Mouse (Mus musculus) cerebellum, adult 8-10 months (tissue): ENCODE results near the gene Elmsan1.

Experiments
- DNase-seq: peaks from one replicate; pipeline ENCODE4 v3.0.0; 2022

Elmsan1 gene

GRCm38 (mm10) chr12:84192741-84193641 lies 25.7 kb downstream of the Elmsan1 start:
- DNase-seq, result peak; percentile 61

GRCm38 (mm10) chr12:84192280-84192679 lies 26.4 kb downstream of the Elmsan1 start:
- DNase-seq, result no peak

GRCm38 (mm10) chr12:84191770-84192169 lies 26.9 kb downstream of the Elmsan1 start:
- no peak for DNase-seq

- no peak for DNase-seq
These were observed 27.5 kb downstream of the Elmsan1 start for GRCm38 (mm10) chr12:84191190-84191589.

GRCm38 (mm10) chr12:84190151-84190820 lies 28.4 kb downstream of the Elmsan1 start:
- DNase-seq, result no peak

GRCm38 (mm10) chr12:84188881-84189444 lies 29.7 kb downstream of the Elmsan1 start:
- no peak for DNase-seq

- DNase-seq, result no peak
These were observed 30.7 kb downstream of the Elmsan1 start for GRCm38 (mm10) chr12:84187752-84188601.

GRCm38 (mm10) chr12:84186950-84187349 lies 31.7 kb downstream of the Elmsan1 start:
- no peak for DNase-seq

- DNase-seq, result no peak
These were observed 32.1 kb downstream of the Elmsan1 start for GRCm38 (mm10) chr12:84186536-84186935.

GRCm38 (mm10) chr12:84185547-84185946 lies 33.1 kb downstream of the Elmsan1 start:
- no peak for DNase-seq

GRCm38 (mm10) chr12:84184979-84185378 lies 33.7 kb downstream of the Elmsan1 start:
- no peak for DNase-seq

- DNase-seq, result no peak
These were observed 36.7 kb downstream of the Elmsan1 start for GRCm38 (mm10) chr12:84181999-84182398.

GRCm38 (mm10) chr12:84180701-84181435 lies 37.8 kb downstream of the Elmsan1 start:
- DNase-seq, result peak; percentile 47

- DNase-seq, result no peak
These were observed 38.6 kb downstream of the Elmsan1 start for GRCm38 (mm10) chr12:84180090-84180489.

GRCm38 (mm10) chr12:84178652-84179445 lies 39.8 kb downstream of the Elmsan1 start:
- DNase-seq, result no peak

- no peak for DNase-seq
These were observed 40.6 kb downstream of the Elmsan1 start for GRCm38 (mm10) chr12:84178052-84178451.

GRCm38 (mm10) chr12:84176886-84177765 lies 41.6 kb downstream of the Elmsan1 start:
- DNase-seq, result no peak

- no peak for DNase-seq
These were observed 42.4 kb downstream of the Elmsan1 start for GRCm38 (mm10) chr12:84176126-84176769.

GRCm38 (mm10) chr12:84175659-84176061 lies 43.0 kb downstream of the Elmsan1 start:
- peak; percentile 78 for DNase-seq

- DNase-seq, result no peak
These were observed 43.8 kb downstream of the Elmsan1 start for GRCm38 (mm10) chr12:84174871-84175270.
